Mouse (Mus musculus) erythroblast, embryonic 14.5 days (primary cell): Measurements from ENCODE around the gene Acox1. TPM values are rescaled to one million over a fixed set of nuclear protein-coding genes. Genes with fewer than 3 reads are reported as not detected.

Experiments used
- H3K27me3 ChIP-seq: 2 replicates; pipeline ENCODE4 v1.6.1; 2012; ENCODE audit warnings: inconsistent platforms; ENCODE audit not compliant: control insufficient read depth
- H3K36me3 ChIP-seq: 2 replicates; pipeline ENCODE4 v1.6.1; 2012; ENCODE audit warnings: mild to moderate bottlenecking, inconsistent platforms; ENCODE audit not compliant: control insufficient read depth
- H3K4me1 ChIP-seq: 2 replicates; pipeline ENCODE4 v1.6.1; 2012; ENCODE audit warnings: inconsistent platforms; ENCODE audit not compliant: control insufficient read depth
- H3K4me3 ChIP-seq: replicated peaks from 2 replicates; pipeline ENCODE3; 2012; ENCODE audit warnings: moderate library complexity, mild to moderate bottlenecking, inconsistent platforms
- H3K9me3 ChIP-seq: 2 replicates; pipeline ENCODE4 v1.6.1; 2012; ENCODE audit warnings: low read length, inconsistent platforms, mixed read lengths; ENCODE audit not compliant: control insufficient read depth
- GATA1 ChIP-seq: IDR thresholded peaks from 2 replicates; pipeline ENCODE4 v1.6.1; 2012; ENCODE audit warnings: low read length, inconsistent platforms, mixed read lengths
- TAL1 ChIP-seq: IDR thresholded peaks from 3 replicates; pipeline ENCODE4 v1.6.1; 2012; ENCODE audit warnings: low read length, inconsistent platforms, mixed read lengths
- polyA plus RNA-seq: library from polyadenylated mRNA; stranded (reverse); fragments of >175 nt; gene quantifications from 2 replicates; pipeline ENCODE4 v1.2.3, GENCODE M21; 2012

Acox1 gene
- polyA plus RNA-seq, 1 experiment: 0.10 TPM

- Histone ChIP-seq H3K36me3 (peaks cover 5% of the 10 kb centered on the region), H3K4me1 (peaks cover 44% of the 10 kb centered on the region), H3K27me3 (no peaks in the 10 kb centered on the region), H3K4me3 (peak overlapping the region; percentile 73), H3K9me3 (no peaks in the 10 kb centered on the region)
- TF ChIP-seq GATA1 (peak; percentile 39; the same call in 1 of the 2 replicates), TAL1 (no peak)
Observed at GRCm38 (mm10) chr11:116198132-116198531, 713 bp downstream of the Acox1 start.

GRCm38 (mm10) chr11:116197584-116197906 lies 1.3 kb downstream of the Acox1 start:
- Histone ChIP-seq H3K27me3 (no peaks in the 10 kb centered on the region), H3K9me3 (no peaks in the 10 kb centered on the region), H3K36me3 (peaks cover 5% of the 10 kb centered on the region), H3K4me3 (peak overlapping the region; percentile 73), H3K4me1 (peaks cover 44% of the 10 kb centered on the region)
- TF ChIP-seq GATA1: no peak
- no peak for TF ChIP-seq TAL1

- TF ChIP-seq TAL1 (no peak), GATA1 (no peak)
- Histone ChIP-seq H3K4me3 (peak overlapping the region; percentile 73), H3K36me3 (peaks cover 5% of the 10 kb centered on the region), H3K27me3 (no peaks in the 10 kb centered on the region), H3K4me1 (peaks cover 45% of the 10 kb centered on the region), H3K9me3 (no peaks in the 10 kb centered on the region)
Observed at GRCm38 (mm10) chr11:116196866-116197583, 1.8 kb downstream of the Acox1 start.

- Histone ChIP-seq H3K36me3 (peaks cover 6% of the 10 kb centered on the region), H3K9me3 (no peaks in the 10 kb centered on the region), H3K4me3 (no peak overlapping the region), H3K27me3 (no peaks in the 10 kb centered on the region), H3K4me1 (peaks cover 46% of the 10 kb centered on the region)
- no peak for TF ChIP-seq GATA1
- TF ChIP-seq TAL1: no peak
Observed at GRCm38 (mm10) chr11:116196336-116196735, 2.5 kb downstream of the Acox1 start.

- Histone ChIP-seq H3K27me3 (no peaks in the 10 kb centered on the region), H3K4me3 (no peak overlapping the region), H3K4me1 (peaks cover 43% of the 10 kb centered on the region), H3K36me3 (peaks cover 15% of the 10 kb centered on the region), H3K9me3 (no peaks in the 10 kb centered on the region)
- TF ChIP-seq TAL1 (no peak), GATA1 (no peak)
Observed at GRCm38 (mm10) chr11:116195252-116195651, 3.6 kb downstream of the Acox1 start.

GRCm38 (mm10) chr11:116194619-116195018 lies 4.2 kb downstream of the Acox1 start:
- TF ChIP-seq TAL1 (no peak), GATA1 (no peak)
- H3K36me3 ChIP-seq: peaks cover 17% of the 10 kb centered on the region
- no peaks in the 10 kb centered on the region for H3K9me3 ChIP-seq
- no peak overlapping the region for H3K4me3 ChIP-seq
- peaks cover 40% of the 10 kb centered on the region for H3K4me1 ChIP-seq
- no peaks in the 10 kb centered on the region for H3K27me3 ChIP-seq

GRCm38 (mm10) chr11:116187226-116187930 lies 11.5 kb downstream of the Acox1 start:
- no peak for TF ChIP-seq GATA1
- TF ChIP-seq TAL1: no peak
- H3K27me3 ChIP-seq: no peaks in the 10 kb centered on the region
- H3K4me1 ChIP-seq: peaks cover 6% of the 10 kb centered on the region
- no peak overlapping the region for H3K4me3 ChIP-seq
- H3K9me3 ChIP-seq: no peaks in the 10 kb centered on the region
- H3K36me3 ChIP-seq: peaks cover 59% of the 10 kb centered on the region

- no peaks in the 10 kb centered on the region for H3K27me3 ChIP-seq
- H3K36me3 ChIP-seq: peaks cover 63% of the 10 kb centered on the region
- no peaks in the 10 kb centered on the region for H3K4me1 ChIP-seq
- no peak overlapping the region for H3K4me3 ChIP-seq
- TF ChIP-seq GATA1 (no peak), TAL1 (no peak)
- no peaks in the 10 kb centered on the region for H3K9me3 ChIP-seq
Observed at GRCm38 (mm10) chr11:116186360-116186759, 12.5 kb downstream of the Acox1 start.

- H3K36me3 ChIP-seq: peaks cover 60% of the 10 kb centered on the region
- H3K9me3 ChIP-seq: no peaks in the 10 kb centered on the region
- no peak overlapping the region for H3K4me3 ChIP-seq
- H3K4me1 ChIP-seq: no peaks in the 10 kb centered on the region
- TF ChIP-seq TAL1 (no peak), GATA1 (no peak)
- no peaks in the 10 kb centered on the region for H3K27me3 ChIP-seq
Observed at GRCm38 (mm10) chr11:116185836-116186235, 13.0 kb downstream of the Acox1 start.
